Comparison of ENCODE assay signal across 28 mouse cellular contexts in the genomic region with DNA sequence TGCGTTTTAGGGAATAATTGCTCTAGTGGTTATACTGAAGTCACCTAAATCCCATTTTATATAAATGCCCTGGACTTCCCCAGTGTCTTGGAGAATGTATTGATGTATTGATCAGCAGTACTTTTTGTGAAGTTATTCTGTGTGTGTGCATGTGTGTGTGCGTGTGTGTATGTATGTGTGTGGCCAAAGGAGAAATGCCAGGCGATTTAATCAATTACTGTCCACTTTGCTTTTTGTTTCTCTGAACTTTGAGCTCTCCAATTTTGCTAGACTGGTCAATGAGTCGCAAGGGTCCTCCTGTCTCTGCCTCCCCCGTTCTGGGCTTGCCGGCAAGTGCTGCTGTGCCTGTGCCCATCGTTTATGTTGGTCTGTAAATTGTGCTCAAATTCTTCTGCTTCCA. TPM values are rescaled to one million over a fixed set of nuclear protein-coding genes. Genes with fewer than 3 reads are reported as not detected.
"Had no signal": no experiment of that assay in that cellular context is flagged by ENCODE, and none has a peak within 500 bp of the region (broad histone marks: within the 10 kb centered on the region; RNA-seq: fewer than 3 reads in every experiment).

No protein-coding gene starts in this region.

- H3K9ac ChIP-seq: embryonic facial prominence, embryonic 12.5 days; embryonic facial prominence, embryonic 13.5 days; embryonic facial prominence, embryonic 15.5 days; forebrain, embryonic 13.5 days; forebrain, embryonic 15.5 days; forebrain, postnatal 0 days had no signal

- H3K9me3 ChIP-seq: embryonic facial prominence, embryonic 10.5 days; embryonic facial prominence, embryonic 12.5 days; embryonic facial prominence, embryonic 13.5 days; embryonic facial prominence, embryonic 15.5 days; forebrain, embryonic 10.5 days; forebrain, embryonic 13.5 days; forebrain, embryonic 15.5 days had no signal

- DNase-seq: cerebellum, adult 2 months; cerebellum, adult 8-10 months; cerebellum, adult 9-10 months; cerebellum, adult 9-11 months; cerebellum, postnatal 10 days; cerebellum, postnatal 14 days; cerebellum, postnatal 25 days; cerebellum, postnatal 36 days; embryo, embryonic 11 days; forebrain, postnatal 0 days; gastrocnemius, adult 2 months; gastrocnemius, postnatal 10 days; gastrocnemius, postnatal 14 days; gastrocnemius, postnatal 25 days; gastrocnemius, postnatal 36 days; heart, adult 11 months; heart, adult 18-20 months; heart, adult 2 months had no signal

- H3K27me3 ChIP-seq: embryonic facial prominence, embryonic 12.5 days; embryonic facial prominence, embryonic 13.5 days; embryonic facial prominence, embryonic 15.5 days; forebrain, embryonic 13.5 days; forebrain, embryonic 15.5 days had no signal

- H3K27ac ChIP-seq: embryonic facial prominence, embryonic 10.5 days; embryonic facial prominence, embryonic 12.5 days; embryonic facial prominence, embryonic 13.5 days; embryonic facial prominence, embryonic 15.5 days; forebrain, embryonic 10.5 days; forebrain, embryonic 13.5 days; forebrain, embryonic 15.5 days; gastrocnemius, adult 2 months; heart, adult 2 months had no signal

- H3K4me1 ChIP-seq: embryonic facial prominence, embryonic 10.5 days; embryonic facial prominence, embryonic 12.5 days; embryonic facial prominence, embryonic 13.5 days; embryonic facial prominence, embryonic 15.5 days; forebrain, embryonic 10.5 days; forebrain, embryonic 13.5 days; forebrain, embryonic 15.5 days had no signal

- ATAC-seq: forebrain, embryonic 13.5 days; forebrain, embryonic 14.5 days; forebrain, embryonic 15.5 days; forebrain, embryonic 16.5 days; forebrain, postnatal 0 days had no signal

- H3K36me3 ChIP-seq: embryonic facial prominence, embryonic 10.5 days; embryonic facial prominence, embryonic 12.5 days; embryonic facial prominence, embryonic 13.5 days; embryonic facial prominence, embryonic 15.5 days; forebrain, embryonic 10.5 days; forebrain, embryonic 15.5 days had no signal

- H3K4me3 ChIP-seq: embryonic facial prominence, embryonic 10.5 days; embryonic facial prominence, embryonic 12.5 days; embryonic facial prominence, embryonic 13.5 days; embryonic facial prominence, embryonic 15.5 days; erythroblast, embryonic 14.5 days; forebrain, embryonic 10.5 days; forebrain, embryonic 13.5 days; forebrain, embryonic 15.5 days; gastrocnemius, adult 2 months; heart, adult 2 months had no signal

- H3K4me2 ChIP-seq: embryonic facial prominence, embryonic 12.5 days; embryonic facial prominence, embryonic 13.5 days; embryonic facial prominence, embryonic 15.5 days; forebrain, embryonic 13.5 days; forebrain, embryonic 15.5 days had no signal

RNA-seq across cellular contexts. Expression of a gene that starts 22.1 kb away (rescaled TPM):
- polyA plus RNA-seq: erythroblast, embryonic 14.5 days had no signal
